Comparison of ENCODE assay signal across 16 mouse cellular contexts in genomic region chr16:85115837-85116236, GRCm38 (mm10). TPM values are rescaled to one million over a fixed set of nuclear protein-coding genes. Genes with fewer than 3 reads are reported as not detected.
DNase-seq lines count a peak whose midpoint lies in the region; ATAC-seq and TF ChIP-seq lines count a peak whose summit lies in the region.
"Had no signal": no experiment of that assay in that cellular context is flagged by ENCODE, and none has a peak within 500 bp of the region (broad histone marks: within the 10 kb centered on the region; RNA-seq: fewer than 3 reads in every experiment).

No protein-coding gene starts in this region.

- H3K9ac ChIP-seq in hindbrain, postnatal 0 days (replicated peaks; ENCODE audit: low read length): no peak overlapping the region
- no peak overlapping the region for H3K9ac ChIP-seq in hindbrain, embryonic 13.5 days
- no peak overlapping the region for H3K9ac ChIP-seq in intestine, postnatal 0 days (ENCODE audit: low read depth, low read length)
- H3K9ac ChIP-seq: kidney, embryonic 15.5 days; lung, embryonic 14.5 days had no signal

- peaks cover 7% of the 10 kb centered on the region for H3K4me1 ChIP-seq in hindbrain, postnatal 0 days (ENCODE audit: insufficient read depth, low read length)
- peaks cover 13% of the 10 kb centered on the region for H3K4me1 ChIP-seq in hindbrain, embryonic 13.5 days (replicated peaks)
- H3K4me1 ChIP-seq in intestine, postnatal 0 days (replicated peaks; ENCODE audit: control insufficient read depth, insufficient read depth, low read length): no peaks in the 10 kb centered on the region

- no peak overlapping the region; the same call in 1 of the 2 replicates for H3K27ac ChIP-seq in hindbrain, postnatal 0 days
- no peak overlapping the region for H3K27ac ChIP-seq in hindbrain, embryonic 13.5 days
- no peak overlapping the region for H3K27ac ChIP-seq in intestine, postnatal 0 days (ENCODE audit: low read depth, low read length)
- H3K27ac ChIP-seq: heart, adult 2 months; kidney, embryonic 15.5 days had no signal

- DNase-seq in cerebellum, postnatal 10 days: peak; percentile 59 to 66
- DNase-seq in cerebellum, adult 8-10 months: no peak
- DNase-seq in hindbrain, postnatal 0 days (ENCODE audit: low spot score): peak; percentile 44
- DNase-seq in right cerebral cortex, adult 18-20 months: peak; percentile 30
- DNase-seq in right cerebral cortex, adult 2 months (ENCODE audit: low spot score in 2 of 2): no peak
- peak; percentile 59 for DNase-seq in telencephalon, adult 2 months (ENCODE audit: low read depth, low spot score)
- DNase-seq: heart, adult 2 months; left cerebral cortex, postnatal 4 days; lung, embryonic 14.5 days; retina, postnatal 1 day had no signal

- no peak for TF ChIP-seq CTCF in hindbrain, postnatal 0 days (IDR thresholded peaks at IDR 0.05; ENCODE audit: low read depth)
- TF ChIP-seq CTCF in intestine, postnatal 0 days (IDR thresholded peaks at IDR 0.05; ENCODE audit: low read depth): no peak

- WGBS in hindbrain, postnatal 0 days: 68% methylated on average over 5 of the region's 5 CpGs
- WGBS in hindbrain, embryonic 13.5 days: 91% methylated on average over 5 of the region's 5 CpGs
- WGBS in intestine, postnatal 0 days: 92% methylated on average over 5 of the region's 5 CpGs

- H3K36me3 ChIP-seq in hindbrain, postnatal 0 days (ENCODE audit: insufficient read depth, low read length): peaks cover 12% of the 10 kb centered on the region; the same call in 1 of the 2 replicates
- H3K36me3 ChIP-seq in hindbrain, embryonic 13.5 days: peaks cover 17% of the 10 kb centered on the region
- peaks cover 17% of the 10 kb centered on the region; the same call in 1 of the 2 replicates for H3K36me3 ChIP-seq in intestine, postnatal 0 days (ENCODE audit: control insufficient read depth, insufficient read depth)

- H3K27me3 ChIP-seq in hindbrain, postnatal 0 days (ENCODE audit: insufficient read depth, low read length): no peaks in the 10 kb centered on the region
- H3K27me3 ChIP-seq in hindbrain, embryonic 13.5 days: no peaks in the 10 kb centered on the region
- H3K27me3 ChIP-seq in intestine, postnatal 0 days (replicated peaks; ENCODE audit: control insufficient read depth, insufficient read depth, low read length): no peaks in the 10 kb centered on the region
- H3K27me3 ChIP-seq: kidney, embryonic 15.5 days had no signal

- no peak overlapping the region for H3K4me3 ChIP-seq in hindbrain, postnatal 0 days (ENCODE audit: low read length)
- H3K4me3 ChIP-seq in hindbrain, embryonic 13.5 days: no peak overlapping the region
- no peak overlapping the region for H3K4me3 ChIP-seq in intestine, postnatal 0 days (ENCODE audit: low read depth, low read length)
- H3K4me3 ChIP-seq: heart, adult 2 months; kidney, embryonic 15.5 days had no signal

- no peak overlapping the region for H3K4me2 ChIP-seq in hindbrain, postnatal 0 days (ENCODE audit: low read depth, low read length)
- no peak overlapping the region for H3K4me2 ChIP-seq in hindbrain, embryonic 13.5 days
- no peak overlapping the region for H3K4me2 ChIP-seq in intestine, postnatal 0 days (replicated peaks; ENCODE audit: low read depth)
- H3K4me2 ChIP-seq: kidney, embryonic 15.5 days; liver, embryonic 11.5 days; lung, embryonic 14.5 days had no signal

- peak; percentile 80 for ATAC-seq in hindbrain, postnatal 0 days
- ATAC-seq in hindbrain, embryonic 13.5 days (ENCODE audit: low FRiP score): no peak
- ATAC-seq in intestine, postnatal 0 days: no peak
- ATAC-seq: forebrain, embryonic 14.5 days; inflammation-experienced regulatory T-cells, adult 6 months had no signal

- no peaks in the 10 kb centered on the region for H3K9me3 ChIP-seq in hindbrain, postnatal 0 days (ENCODE audit: low read length)
- no peaks in the 10 kb centered on the region for H3K9me3 ChIP-seq in hindbrain, embryonic 13.5 days
- H3K9me3 ChIP-seq in intestine, postnatal 0 days (ENCODE audit: control insufficient read depth): no peaks in the 10 kb centered on the region
- H3K9me3 ChIP-seq: kidney, embryonic 15.5 days had no signal

RNA-seq across cellular contexts. Expression of gene App, which starts 57.7 kb away (rescaled TPM):
- total RNA-seq in hindbrain, postnatal 0 days (2014; rRNA removed): 526 and 585 TPM in 2 replicates
- polyA plus RNA-seq in hindbrain, postnatal 0 days (2015; fragmentation: Nextera tagmentation; extraction: Ambion mirVana): 487 and 498 TPM in 2 replicates
- 338 and 343 TPM in 2 replicates for polyA plus RNA-seq in hindbrain, embryonic 13.5 days (2015; fragmentation: Nextera tagmentation; extraction: Ambion mirVana)
- 191 and 203 TPM in 2 replicates for polyA plus RNA-seq in intestine, postnatal 0 days (2015; fragmentation: Nextera tagmentation; extraction: Ambion mirVana)

Comparison
In these comparisons a context has a peak if more than half of its experiments do, and no peak if none do; other contexts are left out.
1. DNase-seq: peak in cerebellum, postnatal 10 days (2 of 2), hindbrain, postnatal 0 days (single experiment), right cerebral cortex, adult 18-20 months (single experiment) and telencephalon, adult 2 months (single experiment); none in cerebellum, adult 8-10 months (single experiment) and right cerebral cortex, adult 2 months (0 of 2).